Mouse (Mus musculus) WW6 (cell line): ENCODE measurements around the gene Nbea.
"Not testable (repeated sequence)": the region's sequence is repeated elsewhere in the genome, so short reads cannot be mapped to it uniquely, and the experiment has no call there.

Experiments used
- DNase-seq: peaks from one replicate; pipeline ENCODE4 v3.0.0-alpha.2; 2013; ENCODE audit warnings: low read depth, low spot score

Nbea gene

GRCm38 (mm10) chr3:55661678-55662445, 521.6 kb downstream of the Nbea start:
- no peak for DNase-seq

- no peak for DNase-seq
These were observed 523.2 kb downstream of the Nbea start for GRCm38 (mm10) chr3:55660261-55660838.

- DNase-seq, result no peak
These were observed 523.8 kb downstream of the Nbea start for GRCm38 (mm10) chr3:55659558-55660215.

- DNase-seq, result no peak
These were observed 531.2 kb downstream of the Nbea start for GRCm38 (mm10) chr3:55652321-55652720.

GRCm38 (mm10) chr3:55651877-55652276, 531.6 kb downstream of the Nbea start:
- DNase-seq, result no peak

GRCm38 (mm10) chr3:55649541-55649940, 534.0 kb downstream of the Nbea start:
- no peak for DNase-seq

- DNase-seq, result no peak
These were observed 535.2 kb downstream of the Nbea start for GRCm38 (mm10) chr3:55648299-55648698.

GRCm38 (mm10) chr3:55647176-55647575, 536.3 kb downstream of the Nbea start:
- DNase-seq, result no peak

GRCm38 (mm10) chr3:55646437-55646836, 537.1 kb downstream of the Nbea start:
- DNase-seq, result no peak

- no peak for DNase-seq
These were observed 539.4 kb downstream of the Nbea start for GRCm38 (mm10) chr3:55644035-55644618.

- DNase-seq, result no peak
These were observed 545.8 kb downstream of the Nbea start for GRCm38 (mm10) chr3:55637660-55638059.

- no peak for DNase-seq
These were observed 547.8 kb downstream of the Nbea start for GRCm38 (mm10) chr3:55635542-55636172.

GRCm38 (mm10) chr3:55627054-55627453, 556.4 kb downstream of the Nbea start:
- no peak for DNase-seq

- DNase-seq, result not testable (repeated sequence)
These were observed 561.5 kb downstream of the Nbea start for GRCm38 (mm10) chr3:55621958-55622357.

GRCm38 (mm10) chr3:55618396-55618795, 565.1 kb downstream of the Nbea start:
- no peak for DNase-seq

- no peak for DNase-seq
These were observed 570.9 kb downstream of the Nbea start for GRCm38 (mm10) chr3:55612459-55613115.

- DNase-seq, result no peak
These were observed 571.5 kb downstream of the Nbea start for GRCm38 (mm10) chr3:55612023-55612422.

GRCm38 (mm10) chr3:55610191-55610590, 573.3 kb downstream of the Nbea start:
- peak; percentile 4 for DNase-seq

- DNase-seq, result no peak
These were observed 583.2 kb downstream of the Nbea start for GRCm38 (mm10) chr3:55600286-55600685.

- DNase-seq, result no peak
These were observed 584.0 kb downstream of the Nbea start for GRCm38 (mm10) chr3:55599366-55600085.

GRCm38 (mm10) chr3:55598681-55599080, 584.8 kb downstream of the Nbea start:
- no peak for DNase-seq
